Mouse (Mus musculus) hindbrain, embryonic 13.5 days (tissue): ENCODE results near the gene Cyp27a1. TPM values are rescaled to one million over a fixed set of nuclear protein-coding genes. Genes with fewer than 3 reads are reported as not detected.

Source experiments
- ATAC-seq: fragments of 200-750 bp; cut with Nextera tagmentation; 2 replicates; pipeline ENCODE4 v1.8.0; 2017; ENCODE audit warnings: moderate TSS enrichment; ENCODE audit not compliant: low FRiP score
- H3K27ac ChIP-seq: fragments of 300-500 bp; sonication (generic); 2 replicates; pipeline ENCODE4 v1.5.1; 2015; ENCODE audit warnings: inconsistent platforms, mild to moderate bottlenecking, moderate library complexity
- H3K27me3 ChIP-seq: fragments of 300-500 bp; sonication (generic); 2 replicates; pipeline ENCODE4 v1.6.1; 2015; ENCODE audit warnings: mild to moderate bottlenecking, inconsistent platforms
- H3K36me3 ChIP-seq: fragments of 300-500 bp; sonication (generic); 2 replicates; pipeline ENCODE4 v1.6.1; 2015; ENCODE audit warnings: mild to moderate bottlenecking, inconsistent platforms
- H3K4me1 ChIP-seq: fragments of 300-500 bp; sonication (generic); replicated peaks from 2 replicates; pipeline ENCODE4 v1.6.1; 2015; ENCODE audit warnings: inconsistent platforms
- H3K4me2 ChIP-seq: fragments of 300-500 bp; sonication (generic); 2 replicates; pipeline ENCODE4 v1.6.1; 2015; ENCODE audit warnings: inconsistent platforms, mild to moderate bottlenecking, moderate library complexity
- H3K4me3 ChIP-seq: fragments of 300-500 bp; sonication (generic); 2 replicates; pipeline ENCODE4 v1.5.1; 2015; ENCODE audit warnings: mild to moderate bottlenecking, inconsistent platforms
- H3K9ac ChIP-seq: fragments of 300-500 bp; sonication (generic); 2 replicates; pipeline ENCODE4 v1.6.1; 2015; ENCODE audit warnings: mild to moderate bottlenecking, inconsistent platforms
- H3K9me3 ChIP-seq: fragments of 300-500 bp; sonication (generic); 2 replicates; pipeline ENCODE4 v1.6.1; 2016; ENCODE audit warnings: inconsistent platforms
- WGBS: fragments of 180-500 bp; shearing (Covaris S2); methylation state at CpG from one replicate; pipeline ENCODE4 v1.1.7; 2015; 5-methylcytosine and 5-hydroxymethylcytosine counted together
- polyA plus RNA-seq: library from polyadenylated mRNA; unstranded; fragments of >200 nt; fragmentation: Nextera tagmentation; extraction: Ambion mirVana; gene quantifications from 2 replicates; pipeline ENCODE4 v1.2.1, GENCODE M21; 2015

Cyp27a1 gene
- polyA plus RNA-seq = 2.1 TPM in 2 replicates

DNA sequence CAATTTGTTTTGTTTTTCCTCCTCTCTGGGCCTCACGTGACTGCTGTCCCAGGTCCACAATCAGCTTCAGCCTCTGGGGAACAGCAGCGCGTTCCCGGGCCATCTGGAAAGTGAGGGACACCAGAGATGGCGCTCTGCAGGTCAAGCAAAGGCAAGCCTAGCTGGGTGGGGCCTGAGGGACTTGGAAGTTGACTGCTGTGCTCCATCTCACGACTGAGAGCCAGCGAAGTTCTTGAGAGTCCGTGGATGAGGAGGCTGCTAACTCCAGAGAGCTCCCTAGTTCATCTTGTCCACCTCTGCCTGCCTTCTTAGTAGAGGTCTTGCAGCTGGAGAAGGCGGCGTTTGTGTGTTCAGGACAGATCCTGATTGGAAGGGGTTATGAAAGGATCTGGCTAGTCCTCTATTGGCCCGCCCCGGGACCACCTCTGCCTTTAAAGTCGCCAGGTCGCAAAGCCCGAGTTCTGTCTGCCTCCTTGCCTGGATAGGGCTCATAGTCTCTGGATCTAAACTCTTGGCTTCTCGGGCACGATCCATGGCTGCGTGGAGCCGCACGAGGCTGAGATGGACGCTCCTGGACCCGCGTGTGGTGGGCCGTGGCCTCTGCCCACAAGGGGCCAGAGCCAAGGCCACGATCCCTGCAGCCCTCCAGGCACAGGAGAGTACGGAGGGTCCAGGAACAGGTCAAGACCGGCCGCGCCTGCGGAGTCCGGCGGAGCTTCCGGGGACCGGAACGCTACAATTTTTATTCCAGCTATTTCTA, at the start of gene Cyp27a1:
Cyp27a1 (plus strand) TSS at position 476 of the 760 bp plus-strand sequence.
- WGBS = 2% methylated on average over 35 of the region's 35 CpGs
- no peak for ATAC-seq
- no peaks in the 10 kb centered on the region for H3K36me3 ChIP-seq
- H3K27ac ChIP-seq = no peak within 1 kb of the TSS
- peak within 1 kb of the TSS; percentile 88 for H3K4me2 ChIP-seq
- H3K9ac ChIP-seq = peak within 1 kb of the TSS; percentile 73
- H3K9me3 ChIP-seq = no peaks in the 10 kb centered on the region
- peaks cover 17% of the 10 kb centered on the region for H3K27me3 ChIP-seq
- peak within 1 kb of the TSS; percentile 44 for H3K4me3 ChIP-seq
- H3K4me1 ChIP-seq = peaks cover 14% of the 10 kb centered on the region

GRCm38 (mm10) chr1:74665153-74665552, 48.2 kb upstream of the Cyp27a1 start:
- Histone ChIP-seq H3K36me3 (no peaks in the 10 kb centered on the region; the same call in 1 of the 2 replicates), H3K27me3 (no peaks in the 10 kb centered on the region)
- 88% methylated on average over 6 of the region's 6 CpGs for WGBS

GRCm38 (mm10) chr1:74668371-74668770, 45.0 kb upstream of the Cyp27a1 start:
- H3K4me3 ChIP-seq = no peak overlapping the region
- peaks cover 3% of the 10 kb centered on the region; the same call in 1 of the 2 replicates for H3K4me1 ChIP-seq
- no peak overlapping the region for H3K9ac ChIP-seq
- H3K27me3 ChIP-seq = no peaks in the 10 kb centered on the region
- no peak for ATAC-seq
- no peak overlapping the region for H3K4me2 ChIP-seq
- H3K27ac ChIP-seq = no peak overlapping the region
- H3K36me3 ChIP-seq = peaks cover 11% of the 10 kb centered on the region; the same call in 1 of the 2 replicates
- no peaks in the 10 kb centered on the region for H3K9me3 ChIP-seq
- 98% methylated on average over 3 of the region's 3 CpGs for WGBS

More at GRCm38 (mm10) chr1:74665153-74665552, 48.2 kb upstream of the Cyp27a1 start:
- ATAC-seq = no peak
- no peak overlapping the region for H3K9ac ChIP-seq
- H3K4me3 ChIP-seq = no peak overlapping the region
- peaks cover 14% of the 10 kb centered on the region for H3K4me1 ChIP-seq
- H3K9me3 ChIP-seq = no peaks in the 10 kb centered on the region
- H3K27ac ChIP-seq = no peak overlapping the region
- H3K4me2 ChIP-seq = no peak overlapping the region

- H3K27me3 ChIP-seq = no peaks in the 10 kb centered on the region
- H3K4me1 ChIP-seq = no peaks in the 10 kb centered on the region
- no peak overlapping the region for H3K4me3 ChIP-seq
- no peak for ATAC-seq
- no peak overlapping the region for H3K27ac ChIP-seq
- WGBS = 79% methylated on average over 7 of the region's 7 CpGs
- H3K4me2 ChIP-seq = no peak overlapping the region
- H3K9ac ChIP-seq = no peak overlapping the region
- H3K9me3 ChIP-seq = no peaks in the 10 kb centered on the region
- peaks cover 17% of the 10 kb centered on the region for H3K36me3 ChIP-seq
These were observed 40.6 kb upstream of the Cyp27a1 start for GRCm38 (mm10) chr1:74672731-74673130.

- WGBS = 85% methylated on average over 3 of the region's 3 CpGs
These were observed 36.5 kb upstream of the Cyp27a1 start for GRCm38 (mm10) chr1:74676863-74677262.

DNA sequence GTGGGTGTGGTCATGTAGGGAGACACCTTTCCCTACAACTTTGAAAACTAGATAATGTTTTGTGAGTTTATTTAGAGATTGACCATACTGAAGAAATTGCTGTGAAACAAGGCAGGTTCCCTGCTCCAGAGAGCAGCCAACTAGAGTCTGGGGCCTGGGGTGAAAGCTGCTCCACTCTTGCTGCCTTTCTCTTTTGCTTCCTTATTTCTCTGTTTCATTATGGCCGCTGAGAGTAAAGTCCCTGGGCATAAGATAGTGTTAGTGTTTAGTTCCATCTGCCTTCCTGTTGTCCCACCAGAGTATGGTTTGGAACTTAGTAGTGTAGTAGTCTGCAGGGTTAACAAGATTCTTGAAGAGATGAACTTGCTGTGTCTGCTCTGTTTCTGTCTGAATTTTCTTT, 35.5 kb upstream of the Cyp27a1 start:
- Histone ChIP-seq H3K4me3 (no peak overlapping the region), H3K27me3 (no peaks in the 10 kb centered on the region), H3K9ac (no peak overlapping the region), H3K4me2 (no peak overlapping the region), H3K27ac (no peak overlapping the region), H3K36me3 (peaks cover 51% of the 10 kb centered on the region), H3K9me3 (no peaks in the 10 kb centered on the region), H3K4me1 (no peaks in the 10 kb centered on the region)
- ATAC-seq = no peak
- 89% methylated on average over 1 of the region's 1 CpGs for WGBS

More at GRCm38 (mm10) chr1:74676863-74677262, 36.5 kb upstream of the Cyp27a1 start:
- no peak for ATAC-seq
- H3K4me3 ChIP-seq = no peak overlapping the region
- no peak overlapping the region for H3K9ac ChIP-seq
- H3K36me3 ChIP-seq = peaks cover 49% of the 10 kb centered on the region
- H3K9me3 ChIP-seq = no peaks in the 10 kb centered on the region
- no peaks in the 10 kb centered on the region for H3K27me3 ChIP-seq
- no peak overlapping the region for H3K4me2 ChIP-seq
- no peaks in the 10 kb centered on the region for H3K4me1 ChIP-seq
- H3K27ac ChIP-seq = no peak overlapping the region

DNA sequence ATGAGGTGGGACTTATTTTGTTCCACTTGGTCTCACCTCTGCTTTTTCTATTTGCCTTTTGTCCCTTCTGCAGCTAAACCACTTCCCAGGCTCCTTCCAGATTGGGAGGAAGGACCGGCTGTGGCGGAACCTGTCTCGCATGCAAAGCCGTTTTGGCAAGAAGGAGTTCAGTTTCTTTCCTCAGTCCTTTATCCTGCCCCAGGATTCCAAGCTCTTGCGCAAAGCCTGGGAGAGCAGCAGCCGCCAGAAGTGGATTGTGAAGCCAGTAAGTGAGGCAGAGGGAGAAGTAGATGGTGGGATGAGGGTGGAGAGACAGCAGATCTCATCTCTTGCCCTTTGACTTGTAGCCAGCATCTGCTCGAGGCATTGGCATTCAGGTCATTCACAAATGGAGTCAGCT, 26.2 kb upstream of the Cyp27a1 start:
- 96% methylated on average over 7 of the region's 7 CpGs for WGBS
- no peak for ATAC-seq
- H3K9ac ChIP-seq = no peak overlapping the region
- no peak overlapping the region for H3K4me3 ChIP-seq
- H3K9me3 ChIP-seq = no peaks in the 10 kb centered on the region
- H3K4me1 ChIP-seq = no peaks in the 10 kb centered on the region
- no peak overlapping the region for H3K27ac ChIP-seq
- no peak overlapping the region for H3K4me2 ChIP-seq
- peaks cover 92% of the 10 kb centered on the region for H3K36me3 ChIP-seq
- H3K27me3 ChIP-seq = no peaks in the 10 kb centered on the region

- H3K27me3 ChIP-seq = no peaks in the 10 kb centered on the region
- no peak overlapping the region for H3K4me3 ChIP-seq
- ATAC-seq = no peak
- H3K4me1 ChIP-seq = no peaks in the 10 kb centered on the region
- no peaks in the 10 kb centered on the region for H3K9me3 ChIP-seq
- no peak overlapping the region for H3K27ac ChIP-seq
- no peak overlapping the region for H3K4me2 ChIP-seq
- WGBS = 93% methylated on average over 8 of the region's 8 CpGs
- H3K9ac ChIP-seq = no peak overlapping the region
- peaks cover 87% of the 10 kb centered on the region for H3K36me3 ChIP-seq
These were observed 19.3 kb upstream of the Cyp27a1 start for GRCm38 (mm10) chr1:74693891-74694583.

GRCm38 (mm10) chr1:74695836-74696235, 17.5 kb upstream of the Cyp27a1 start:
- H3K27me3 ChIP-seq = no peaks in the 10 kb centered on the region
- H3K36me3 ChIP-seq = peaks cover 85% of the 10 kb centered on the region
- 93% methylated on average over 4 of the region's 4 CpGs for WGBS
- no peak overlapping the region for H3K27ac ChIP-seq
- H3K4me2 ChIP-seq = no peak overlapping the region
- no peak for ATAC-seq
- no peak overlapping the region for H3K9ac ChIP-seq
- H3K9me3 ChIP-seq = no peaks in the 10 kb centered on the region
- no peak overlapping the region for H3K4me3 ChIP-seq
- H3K4me1 ChIP-seq = no peaks in the 10 kb centered on the region

DNA sequence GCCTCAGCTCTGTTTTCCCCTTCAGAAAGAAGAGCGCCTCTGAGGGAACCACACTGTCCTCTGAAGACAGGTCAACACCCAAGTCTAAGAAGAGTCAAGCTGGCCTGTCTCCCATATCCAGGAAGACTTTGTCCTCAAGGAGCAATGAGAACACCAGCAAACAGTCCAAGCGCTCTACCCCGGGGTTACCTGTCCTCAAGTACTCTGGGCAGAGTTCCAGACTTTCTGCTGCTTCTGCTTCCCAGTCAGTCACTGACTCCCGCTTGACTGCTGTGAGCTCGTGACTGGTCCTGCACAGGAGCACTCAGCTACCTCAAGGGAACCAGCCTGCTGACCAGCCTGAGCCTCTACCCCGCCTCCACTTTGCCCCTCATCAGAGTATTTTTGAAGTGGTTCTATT, 16.0 kb upstream of the Cyp27a1 start:
- H3K27ac ChIP-seq = no peak overlapping the region
- no peak overlapping the region for H3K9ac ChIP-seq
- over 99% methylated on average over 6 of the region's 6 CpGs for WGBS
- no peak for ATAC-seq
- H3K4me1 ChIP-seq = no peaks in the 10 kb centered on the region
- no peaks in the 10 kb centered on the region for H3K9me3 ChIP-seq
- H3K27me3 ChIP-seq = no peaks in the 10 kb centered on the region
- H3K4me3 ChIP-seq = no peak overlapping the region
- no peak overlapping the region for H3K4me2 ChIP-seq
- peaks cover 78% of the 10 kb centered on the region for H3K36me3 ChIP-seq

- ATAC-seq = no peak
- Histone ChIP-seq H3K4me1 (no peaks in the 10 kb centered on the region), H3K4me2 (no peak overlapping the region), H3K4me3 (no peak overlapping the region), H3K9me3 (no peaks in the 10 kb centered on the region), H3K27ac (no peak overlapping the region), H3K9ac (no peak overlapping the region), H3K27me3 (no peaks in the 10 kb centered on the region), H3K36me3 (peaks cover 76% of the 10 kb centered on the region)
- WGBS = 97% methylated on average over 1 of the region's 1 CpGs
These were observed 15.0 kb upstream of the Cyp27a1 start for GRCm38 (mm10) chr1:74698353-74698752.

DNA sequence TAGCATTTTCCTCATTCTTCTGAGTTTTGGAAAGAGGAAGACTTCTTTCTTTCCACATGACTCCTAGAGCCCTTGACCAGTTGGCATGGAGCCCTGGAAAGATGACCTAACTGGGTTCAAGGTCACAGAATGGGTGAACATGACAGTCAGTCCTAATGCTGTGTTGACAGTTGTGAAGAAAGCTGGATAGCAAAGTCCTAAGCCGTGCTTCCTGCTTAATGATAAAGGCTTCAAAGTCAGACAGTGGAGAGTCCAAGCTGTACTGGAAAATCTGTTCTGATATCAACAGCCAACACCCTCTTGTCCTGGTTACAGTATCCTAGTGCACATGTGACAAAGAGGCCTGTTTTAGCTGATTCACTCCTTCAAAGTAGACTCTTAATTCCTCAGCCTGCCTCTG, 14.6 kb upstream of the Cyp27a1 start:
- H3K36me3 ChIP-seq = peaks cover 73% of the 10 kb centered on the region
- no peak overlapping the region for H3K9ac ChIP-seq
- no peak overlapping the region for H3K27ac ChIP-seq
- ATAC-seq = no peak
- no peak overlapping the region for H3K4me3 ChIP-seq
- H3K9me3 ChIP-seq = no peaks in the 10 kb centered on the region
- no peak overlapping the region for H3K4me2 ChIP-seq
- 95% methylated on average over 1 of the region's 1 CpGs for WGBS
- H3K27me3 ChIP-seq = no peaks in the 10 kb centered on the region
- no peaks in the 10 kb centered on the region for H3K4me1 ChIP-seq
